Mouse (Mus musculus): Measurements from ENCODE around the gene Mbnl1.

The Mbnl1 gene

DNA sequence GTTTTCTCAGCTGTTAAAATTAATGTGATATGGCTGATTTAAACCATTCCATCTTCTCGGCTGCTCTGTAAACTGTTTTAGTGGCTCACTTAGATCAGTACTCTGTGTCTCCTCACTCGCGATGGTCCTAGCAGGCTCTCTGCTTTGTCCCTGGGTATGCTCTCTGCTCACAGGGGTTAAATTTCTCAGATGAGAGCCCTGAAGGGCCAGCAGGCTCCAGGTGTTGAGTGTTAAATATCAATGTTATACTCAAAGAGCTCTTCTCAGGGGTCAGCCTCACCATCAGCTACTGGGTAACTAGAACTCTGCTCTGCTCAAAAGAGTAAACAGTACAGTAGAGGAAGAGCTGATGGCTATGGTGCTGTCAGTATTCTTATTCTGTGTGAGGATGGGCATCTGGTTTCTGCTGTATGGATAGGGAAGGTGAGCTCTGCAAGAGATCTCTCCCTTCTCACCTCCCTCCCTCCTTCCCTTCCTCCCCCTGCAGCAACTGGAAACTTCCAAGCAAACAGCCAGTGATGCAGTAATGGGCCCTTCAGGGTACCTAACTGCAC is 44.7 kb downstream of the Mbnl1 start:
- DNase-seq (ENCODE audit: low read depth, low spot score) = no peak

DNA sequence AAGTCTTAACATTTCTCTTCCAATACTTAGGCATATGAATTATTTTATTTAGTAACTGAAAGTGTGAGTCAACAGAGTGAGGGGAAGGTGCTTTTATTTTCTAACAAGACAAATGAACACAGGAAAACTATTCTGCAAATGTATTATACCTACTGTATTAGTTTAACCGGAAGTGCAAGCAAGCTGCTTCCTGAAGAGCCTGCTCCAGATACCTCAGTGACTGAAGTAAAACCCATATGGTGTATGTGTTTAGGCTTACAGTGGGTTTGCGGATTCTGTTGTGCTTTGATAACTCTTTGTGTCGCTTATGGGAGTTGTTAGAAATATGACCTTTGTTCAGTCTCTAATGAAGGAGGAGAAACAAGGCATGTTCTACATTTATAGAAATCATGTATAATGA is 46.7 kb downstream of the Mbnl1 start:
- no peak for DNase-seq (ENCODE audit: low read depth, low spot score)

DNA sequence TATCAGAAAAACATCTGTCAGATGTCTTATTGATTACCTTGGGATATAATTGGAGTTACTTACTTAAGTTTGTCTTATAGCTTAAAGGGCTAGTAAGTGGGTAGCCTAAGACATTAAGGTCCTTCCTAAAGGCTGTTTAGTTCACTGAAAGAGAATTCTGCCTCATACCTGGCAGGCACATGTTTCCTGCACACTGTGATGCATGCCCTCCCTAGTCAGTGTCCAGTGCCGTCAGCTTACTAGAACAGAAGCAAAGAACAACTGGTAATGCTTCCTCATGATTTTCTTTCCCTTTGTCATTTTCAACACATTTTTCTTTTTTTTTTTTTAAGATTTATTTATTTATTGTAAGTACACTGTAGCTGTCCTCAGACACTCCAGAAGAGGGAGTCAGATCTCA is 51.5 kb downstream of the Mbnl1 start:
- DNase-seq (ENCODE audit: low read depth, low spot score) = no peak

DNA sequence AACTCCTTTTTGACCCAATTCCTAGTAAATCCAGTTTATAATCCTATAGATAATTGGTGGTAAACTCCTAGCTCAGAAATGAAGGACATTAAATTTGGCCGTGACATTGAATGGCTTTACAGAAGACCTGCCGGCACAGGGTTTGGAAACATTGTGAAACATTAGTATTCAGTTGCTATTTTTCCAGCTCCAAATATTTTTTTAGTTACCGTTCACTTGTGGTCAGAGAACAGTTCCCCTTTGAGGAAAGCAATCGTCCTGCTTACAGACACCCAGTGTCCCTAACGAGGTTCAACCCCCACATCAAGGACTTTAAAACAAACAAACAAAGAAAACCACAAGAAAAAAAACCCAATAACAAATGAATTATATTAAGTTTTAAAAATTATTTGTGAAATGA is 58.7 kb downstream of the Mbnl1 start:
- DNase-seq (ENCODE audit: low read depth, low spot score) = no peak

DNA sequence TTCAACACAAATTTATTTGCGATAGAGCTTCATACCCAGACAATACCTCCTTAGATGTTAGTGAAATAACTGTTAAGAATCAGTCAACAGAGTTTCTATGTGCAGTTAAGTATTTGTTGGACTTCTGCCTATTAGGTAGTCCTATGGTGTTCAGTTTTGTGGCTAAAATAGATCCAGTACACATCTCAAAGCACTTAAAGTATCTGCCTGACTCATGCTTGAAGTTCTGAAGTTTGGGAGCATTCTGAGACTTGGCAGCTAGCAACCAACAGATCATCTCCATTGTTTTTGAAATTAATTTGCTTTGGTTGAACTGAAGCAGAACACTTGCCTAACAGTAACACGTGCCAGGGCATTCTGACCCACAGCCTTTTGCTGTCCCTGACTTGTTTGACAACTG is 59.2 kb downstream of the Mbnl1 start:
- no peak for DNase-seq (ENCODE audit: low read depth, low spot score)

DNA sequence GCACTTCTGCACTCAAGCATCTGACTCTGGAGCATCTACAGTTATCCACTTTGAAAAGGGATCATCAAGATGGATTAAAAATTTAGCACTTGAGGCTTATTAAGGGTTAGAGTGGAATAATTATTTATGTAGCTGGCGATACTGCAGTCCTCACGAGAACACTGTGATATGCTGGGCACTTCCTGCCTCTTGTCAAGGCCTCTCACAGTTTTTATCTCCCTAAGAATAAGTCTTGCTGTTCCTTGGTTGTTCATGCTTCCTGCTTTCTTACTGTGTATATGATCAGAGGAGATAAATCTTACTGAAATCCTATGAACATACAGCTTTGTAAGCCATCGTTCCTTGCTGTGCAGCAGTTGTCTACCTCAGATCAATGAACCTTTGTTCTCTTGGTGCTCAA is 62.6 kb downstream of the Mbnl1 start:
- DNase-seq (ENCODE audit: low read depth, low spot score) = no peak

DNA sequence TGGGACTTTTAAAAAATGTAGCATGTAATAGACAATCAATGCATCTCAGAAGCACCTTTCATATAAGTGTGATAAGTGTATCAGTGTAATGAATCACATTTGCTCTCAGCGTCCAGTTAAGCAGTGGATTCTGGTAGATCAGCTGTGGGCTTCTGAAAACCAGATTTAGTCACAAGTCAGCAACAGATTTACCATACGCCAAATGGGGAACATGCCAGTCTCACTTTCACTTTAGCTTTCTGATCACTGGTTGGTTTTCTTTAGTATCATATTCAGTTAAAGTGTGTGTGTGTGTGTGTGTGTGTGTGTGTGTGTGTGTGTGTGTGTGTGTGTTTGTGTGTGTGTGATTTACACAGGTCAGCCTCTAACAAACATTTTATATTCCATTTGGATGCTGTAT is 64.4 kb downstream of the Mbnl1 start:
- peak; percentile 85 for DNase-seq (ENCODE audit: low read depth, low spot score)

DNA sequence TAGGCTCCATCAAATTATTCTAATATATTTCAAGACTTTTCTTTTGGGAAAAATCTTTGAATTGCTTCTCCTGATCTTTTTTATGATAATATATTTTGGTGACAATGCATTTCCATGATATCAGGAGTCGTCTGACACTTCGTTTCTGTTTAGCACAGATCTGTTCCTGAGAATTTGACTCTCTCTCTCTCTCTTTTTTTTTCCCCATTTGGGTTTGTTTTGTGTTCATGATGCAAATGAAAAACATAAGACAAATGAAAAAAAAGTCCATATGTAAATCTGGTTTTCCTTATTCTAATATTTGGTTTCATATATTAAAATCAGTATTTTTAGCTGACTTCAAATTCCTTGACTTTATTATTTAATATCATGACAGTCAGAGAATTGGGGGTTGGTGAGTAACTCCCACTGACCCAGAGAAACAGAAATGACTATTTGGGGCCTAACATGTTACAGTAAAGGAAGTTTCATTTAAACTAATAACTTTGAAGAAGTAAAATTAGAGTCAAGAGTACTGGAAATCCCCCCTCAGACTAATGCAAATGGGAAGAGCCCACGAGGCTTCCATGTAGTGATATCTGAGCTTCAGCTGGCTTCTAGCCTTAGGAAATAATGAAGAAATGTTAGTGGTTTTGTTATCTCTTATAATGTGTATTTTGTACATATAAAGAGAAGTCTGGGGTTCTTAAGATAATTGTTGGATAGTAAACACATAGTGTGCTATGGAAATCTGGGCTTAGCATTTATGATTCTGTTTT is 65.8 kb downstream of the Mbnl1 start:
- DNase-seq (ENCODE audit: low read depth, low spot score) = peak; percentile 62

DNA sequence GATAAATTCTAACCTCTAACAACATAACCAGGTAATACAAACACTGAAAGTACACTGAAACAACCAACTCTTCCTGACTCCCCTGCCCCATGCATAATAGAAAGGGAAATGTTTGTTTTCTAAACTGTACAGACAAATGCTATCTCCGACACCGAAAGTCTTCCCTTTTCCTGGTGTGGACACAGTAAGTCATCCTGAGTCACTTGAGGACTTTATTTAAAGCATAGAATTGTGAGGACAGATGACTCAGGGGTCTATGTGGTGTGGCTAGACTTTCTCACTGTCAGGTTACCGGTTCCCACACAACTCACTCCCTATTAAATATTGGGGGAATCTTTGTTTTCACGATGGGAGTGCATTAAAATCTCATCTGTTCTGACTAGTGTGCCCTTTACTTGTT is 68.5 kb downstream of the Mbnl1 start:
- DNase-seq (ENCODE audit: low read depth, low spot score) = no peak

DNA sequence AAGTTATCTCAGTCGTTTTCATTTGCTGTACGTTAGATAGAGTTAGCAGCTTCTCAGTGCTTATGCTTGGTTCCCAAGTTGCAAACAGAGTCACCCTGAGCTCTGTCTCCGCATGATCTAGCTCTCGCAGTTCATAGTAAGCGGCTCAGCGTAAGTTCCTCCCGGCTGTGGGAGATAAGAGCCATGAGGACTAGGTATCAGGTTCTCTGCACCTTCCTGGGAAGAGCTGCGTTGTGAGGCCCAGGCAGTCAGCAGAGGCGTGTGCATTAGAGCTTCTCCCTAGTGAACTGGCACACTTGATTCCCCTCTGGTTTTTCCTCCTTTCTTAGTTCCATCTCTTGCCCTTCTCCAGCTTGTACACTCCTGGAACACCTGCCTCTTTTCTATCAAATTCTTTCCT is 73.6 kb downstream of the Mbnl1 start:
- no peak for DNase-seq (ENCODE audit: low read depth, low spot score)

DNA sequence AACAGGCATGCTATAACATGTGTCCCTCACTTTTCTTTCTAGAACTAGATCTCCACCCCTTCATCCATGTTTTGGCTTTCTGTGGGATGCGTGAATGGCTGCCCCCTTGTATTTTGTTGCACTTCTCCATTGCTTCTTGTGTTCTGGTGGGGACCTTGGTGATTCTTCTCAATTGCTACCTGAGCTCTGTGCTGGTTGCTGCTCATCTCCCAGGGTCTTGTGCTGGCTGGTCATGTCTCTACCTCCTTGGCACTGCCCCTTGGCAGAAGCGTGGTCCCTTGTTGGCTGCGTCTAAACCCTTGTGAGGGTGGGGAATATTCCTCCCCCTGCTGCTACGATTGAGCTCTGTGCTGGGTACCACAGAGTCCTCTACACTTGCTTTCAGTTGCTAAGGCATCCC is 74.3 kb downstream of the Mbnl1 start:
- no peak for DNase-seq (ENCODE audit: low read depth, low spot score)

DNA sequence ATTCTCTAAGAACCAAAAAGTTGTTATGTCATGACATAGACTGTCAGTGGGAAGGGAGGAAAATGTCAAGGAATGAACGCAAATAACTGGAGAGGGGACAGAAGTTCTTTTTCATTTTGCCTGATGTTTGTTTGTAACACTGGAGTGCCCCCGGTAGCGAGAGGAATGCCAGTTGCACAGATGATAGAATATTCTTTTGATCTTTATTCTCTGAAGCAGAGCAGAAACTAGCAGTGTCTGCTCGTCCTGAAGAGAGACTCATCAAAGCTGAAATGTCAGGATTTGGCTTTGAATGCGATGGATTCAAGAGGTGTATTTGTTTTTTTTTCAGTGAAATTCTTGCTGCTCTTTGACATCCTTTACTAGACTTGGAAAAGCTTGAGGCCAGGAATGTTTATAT is 77.9 kb downstream of the Mbnl1 start:
- no peak for DNase-seq (ENCODE audit: low read depth, low spot score)

DNA sequence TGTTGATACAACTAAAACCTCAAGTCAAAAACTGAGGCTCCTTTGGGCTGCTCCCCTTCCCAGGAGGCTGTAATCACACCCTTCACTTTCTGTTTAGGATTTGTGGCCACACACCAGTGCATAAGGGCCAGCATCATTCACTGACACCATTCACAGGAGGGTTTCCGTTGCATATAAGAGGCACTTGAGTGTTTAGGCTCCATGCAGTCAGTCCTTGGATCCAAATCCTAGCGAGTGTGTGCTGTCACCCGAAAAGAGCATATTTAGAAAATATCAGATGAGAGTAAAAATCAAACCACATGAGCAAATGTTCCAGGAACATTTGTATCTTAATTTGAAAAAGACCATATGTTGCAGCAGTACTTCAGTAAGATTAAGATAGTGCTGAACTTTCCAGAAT is 79.0 kb downstream of the Mbnl1 start:
- no peak for DNase-seq (ENCODE audit: low read depth, low spot score)

DNA sequence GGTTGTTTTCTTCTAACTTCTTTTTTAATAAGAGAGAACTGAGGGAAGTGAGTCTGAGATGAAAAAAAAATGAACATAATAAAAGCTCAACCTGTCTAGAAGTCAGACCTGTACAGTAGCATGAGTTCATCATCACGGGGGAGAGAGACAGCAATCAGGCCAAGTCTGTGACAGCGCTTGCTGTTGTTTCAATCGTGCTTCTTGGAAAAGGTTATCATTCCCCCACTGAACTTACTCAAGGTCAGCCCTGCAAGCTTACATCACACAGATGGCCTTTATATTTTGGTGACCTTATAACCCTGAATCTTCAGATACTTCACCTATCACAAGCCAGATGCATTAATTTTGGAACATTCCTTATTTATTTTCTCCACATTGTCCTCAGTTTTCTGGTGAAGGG is 80.4 kb downstream of the Mbnl1 start:
- DNase-seq (ENCODE audit: low read depth, low spot score) = no peak

DNA sequence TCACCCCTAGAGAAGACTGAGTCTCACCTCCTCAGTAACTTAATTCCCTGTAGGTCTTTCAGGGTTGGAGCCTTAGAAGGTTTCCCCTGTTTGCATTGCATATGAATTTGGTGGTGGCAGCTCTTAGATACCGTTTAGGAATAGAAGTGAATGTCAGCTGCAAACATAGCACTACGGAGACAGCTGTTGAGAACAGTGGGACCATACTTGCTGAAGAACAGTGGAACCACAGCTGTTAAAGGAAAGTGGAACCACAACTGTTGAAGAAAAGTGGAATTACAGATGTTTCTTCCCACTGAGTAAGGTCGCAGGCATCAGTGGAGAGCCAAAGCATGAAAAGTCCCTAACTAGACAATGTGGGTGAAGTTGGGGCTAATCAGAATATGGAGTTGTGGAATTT is 84.0 kb downstream of the Mbnl1 start:
- DNase-seq (ENCODE audit: low read depth, low spot score) = no peak

DNA sequence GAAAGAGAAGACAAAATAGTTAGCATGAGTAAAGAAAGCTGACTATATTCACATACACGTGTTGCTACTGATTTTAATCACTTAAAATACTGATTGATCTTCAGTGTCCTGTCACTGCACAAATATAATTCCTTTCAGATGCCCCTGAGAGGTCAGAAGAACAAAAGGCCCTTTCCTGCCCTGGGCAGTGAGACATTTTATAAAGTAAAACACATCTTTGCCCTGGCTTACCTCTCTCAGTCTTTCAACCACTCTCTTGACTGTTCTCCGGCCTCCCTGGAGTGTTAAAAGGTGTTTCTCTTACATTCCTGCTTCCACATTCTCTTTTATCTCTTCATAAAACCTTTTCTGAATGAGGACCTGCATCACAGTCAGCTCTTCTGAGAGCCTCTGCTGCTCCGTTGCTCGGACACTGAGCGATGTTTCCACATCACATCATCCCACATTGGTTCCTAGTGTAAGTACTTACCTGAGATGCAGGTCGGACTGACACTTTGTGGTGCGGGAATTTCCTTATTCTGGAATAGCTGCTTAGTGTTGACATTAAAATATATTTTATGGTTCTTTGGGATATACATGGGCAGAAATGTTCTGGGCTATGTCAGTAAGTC is 85.7 kb downstream of the Mbnl1 start:
- DNase-seq (ENCODE audit: low read depth, low spot score) = no peak

DNA sequence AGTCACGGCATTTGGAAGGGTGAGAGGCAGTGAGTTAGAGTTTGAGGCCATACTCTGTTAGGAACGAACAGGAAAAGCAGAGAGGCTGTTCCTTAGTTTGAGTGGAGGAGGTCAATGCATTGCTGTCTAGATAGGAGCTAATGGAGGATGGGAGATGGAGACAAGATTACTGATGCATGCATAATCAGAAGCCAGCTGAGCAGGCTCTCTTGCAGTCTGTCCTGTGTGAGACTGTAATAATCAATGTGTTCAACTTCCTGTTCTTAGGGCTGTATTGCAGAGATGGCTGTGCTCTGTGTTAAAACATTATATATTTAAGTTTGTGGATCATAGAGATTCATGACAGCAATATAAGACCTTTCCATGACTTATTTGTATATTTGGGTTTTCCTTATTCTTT is 87.1 kb downstream of the Mbnl1 start:
- peak; percentile 81 for DNase-seq (ENCODE audit: low read depth, low spot score)

DNA sequence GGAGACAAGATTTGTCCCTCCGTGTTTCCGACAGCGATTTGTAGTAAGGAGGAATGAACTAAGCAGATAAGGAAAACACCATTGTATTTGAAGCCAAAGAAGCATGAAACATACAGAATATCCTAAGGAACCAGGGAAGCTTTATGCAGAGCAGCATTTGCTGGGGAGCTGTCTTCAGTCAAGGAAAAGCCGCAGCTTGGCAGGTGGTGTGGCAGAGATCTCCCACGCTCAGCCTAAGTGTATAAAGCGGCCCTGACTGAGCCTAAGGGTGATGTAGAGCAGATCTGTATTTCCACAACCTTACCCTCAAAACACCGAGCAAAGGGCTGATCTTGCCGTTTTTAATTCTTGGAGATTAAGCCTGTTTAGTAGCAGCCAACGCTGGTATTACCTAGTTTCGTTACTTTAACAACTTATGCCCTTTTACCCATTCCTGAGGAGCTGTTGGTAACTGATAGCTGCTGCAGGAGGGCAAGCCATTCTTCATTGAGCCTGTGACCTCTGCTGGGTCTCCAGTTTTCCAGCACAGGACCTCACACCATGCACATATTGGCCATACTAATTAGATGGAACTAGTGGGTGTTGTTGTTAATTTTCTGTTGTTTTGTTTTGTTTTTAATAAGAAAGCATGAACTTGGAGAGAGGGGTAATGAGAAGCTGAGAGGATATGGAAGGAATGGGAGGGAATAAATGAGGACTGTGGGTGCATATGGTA is 91.1 kb downstream of the Mbnl1 start:
- DNase-seq (ENCODE audit: low read depth, low spot score) = no peak

DNA sequence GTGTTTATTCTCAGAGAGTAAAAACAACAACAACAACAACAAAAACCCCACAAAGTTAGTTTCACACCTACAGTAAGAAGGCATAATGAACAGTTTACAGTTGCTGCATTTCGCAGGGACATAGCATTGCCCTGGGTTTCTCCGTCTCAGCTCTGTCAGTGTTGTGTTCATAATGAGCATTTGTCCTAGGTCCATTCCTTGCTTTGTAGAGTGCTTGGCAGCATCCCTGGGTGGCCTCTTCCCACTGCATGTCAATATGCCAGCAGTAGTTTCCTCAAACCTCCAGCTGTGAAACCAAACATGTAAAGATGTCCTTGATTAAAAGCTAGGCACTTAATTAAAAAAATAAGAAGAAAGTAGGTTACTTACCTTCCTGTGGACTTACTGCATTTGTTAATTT is 91.6 kb downstream of the Mbnl1 start:
- DNase-seq (ENCODE audit: low read depth, low spot score) = no peak

DNA sequence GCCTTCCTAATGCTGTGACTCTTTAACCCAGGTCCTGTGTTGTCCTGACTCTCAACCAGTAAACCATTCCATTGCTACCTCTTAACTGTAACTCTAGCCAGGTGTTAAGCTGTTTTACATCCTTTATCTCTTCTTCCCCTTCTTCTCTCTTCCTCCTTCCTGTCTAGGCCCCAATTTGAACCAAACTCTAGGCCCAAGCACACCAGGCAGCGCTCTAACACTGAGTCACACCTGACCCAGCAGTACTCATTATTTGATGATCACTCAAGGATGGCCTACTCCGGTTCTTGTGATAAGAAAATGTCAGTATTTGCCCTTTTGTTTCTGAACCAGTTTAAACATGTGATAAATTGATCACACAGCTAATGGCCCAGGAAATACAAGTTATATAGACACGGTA is 92.6 kb downstream of the Mbnl1 start:
- DNase-seq (ENCODE audit: low read depth, low spot score) = peak; percentile 33

DNA sequence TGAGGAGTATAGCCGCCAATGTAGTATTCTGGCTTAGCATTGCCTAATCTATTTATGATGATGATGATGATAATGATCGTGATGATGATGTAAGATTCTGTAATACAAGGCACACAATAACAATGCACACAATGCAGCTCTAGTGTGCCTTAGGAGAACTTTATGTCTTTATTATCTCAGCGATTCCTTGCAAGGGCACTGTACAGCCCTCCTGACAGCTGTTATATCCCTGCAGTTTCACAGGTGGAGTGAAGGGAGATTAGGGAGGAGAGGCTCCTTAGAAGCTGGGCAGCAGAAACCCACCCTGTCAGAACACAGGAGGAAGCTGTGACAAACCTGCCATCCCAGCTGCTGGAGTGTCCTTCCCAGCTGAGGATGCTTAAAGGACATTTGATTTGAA is 93.3 kb downstream of the Mbnl1 start:
- DNase-seq (ENCODE audit: low read depth, low spot score) = no peak

DNA sequence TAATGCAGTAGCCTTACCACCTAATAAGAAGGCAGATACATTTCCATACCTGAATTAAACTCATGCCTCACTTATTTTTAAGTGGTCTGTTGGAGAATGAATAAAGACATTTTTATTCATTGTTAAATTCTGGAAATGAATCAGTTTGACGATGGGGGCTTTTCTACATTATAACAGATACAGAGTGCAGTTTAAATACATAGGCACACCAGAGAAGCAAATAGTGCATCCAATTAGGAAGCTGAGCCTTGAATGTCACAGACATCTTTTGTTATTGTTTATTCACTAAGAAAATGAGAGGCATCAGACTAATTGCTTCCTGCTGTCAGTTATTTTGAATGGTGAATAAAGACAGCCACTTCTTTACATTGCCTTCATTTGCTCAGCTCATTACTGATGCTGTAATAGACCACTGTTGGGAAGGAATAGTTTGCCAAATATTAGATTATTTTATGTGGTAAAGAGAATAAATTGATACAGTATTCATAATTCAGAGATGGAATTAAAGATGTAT is 95.6 kb downstream of the Mbnl1 start:
- DNase-seq (ENCODE audit: low read depth, low spot score) = no peak
